Mouse (Mus musculus) v-Abl transformed pro-B cells (cell line): Measurements from ENCODE around the gene Unc119b.
"Not testable (repeated sequence)": the region's sequence is repeated elsewhere in the genome, so short reads cannot be mapped to it uniquely, and the experiment has no call there.

Experiments
- in situ Hi-C, 2 experiments: fragments of 400-800 bp; cut with MboI; formaldehyde crosslinking; loops; one replicate each; pipeline ENCODE4 v1.15.1; 2025; ENCODE audit not compliant: unreplicated experiment in 2 of 2

Gene Unc119b

GRCm38 (mm10) chr5:115100473-115100872, 34.3 kb downstream of the Unc119b start:
- in situ Hi-C loops = loop anchor here (10.0 to 25.0 kb wide), 2 partner anchors 126 to 388 kb away; partner anchors contain the start of genes Hnf1a (in 1 of the 2) and Tchp (in 1 of the 2)

DNA sequence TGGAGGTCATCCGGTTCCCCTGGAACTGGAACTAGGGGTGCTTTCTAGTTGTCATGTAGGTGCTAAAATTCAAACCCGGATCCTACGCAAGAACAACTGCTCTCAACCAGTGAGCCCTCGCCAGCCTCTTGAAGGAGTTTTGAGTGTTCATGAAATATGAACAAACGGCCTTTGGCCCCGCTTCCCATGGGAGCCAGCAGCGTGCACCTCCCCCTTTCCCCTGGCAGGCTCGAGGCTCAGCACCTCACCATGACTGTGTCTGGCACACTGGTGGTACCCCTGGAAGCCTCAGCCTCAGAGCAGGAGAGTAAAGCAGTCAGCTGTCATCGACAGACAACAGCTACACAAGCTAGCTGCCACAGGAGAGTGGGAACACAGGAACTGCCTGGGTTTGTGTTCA, 34.8 kb downstream of the Unc119b start:
- in situ Hi-C loops = loop anchor here (10.0 to 25.0 kb wide), 2 partner anchors 125 to 388 kb away; partner anchors contain the start of genes Hnf1a (in 1 of the 2) and Tchp (in 1 of the 2)

- in situ Hi-C loops = no loop called here
Observed at GRCm38 (mm10) chr5:115099530-115099929, 35.2 kb downstream of the Unc119b start.

DNA sequence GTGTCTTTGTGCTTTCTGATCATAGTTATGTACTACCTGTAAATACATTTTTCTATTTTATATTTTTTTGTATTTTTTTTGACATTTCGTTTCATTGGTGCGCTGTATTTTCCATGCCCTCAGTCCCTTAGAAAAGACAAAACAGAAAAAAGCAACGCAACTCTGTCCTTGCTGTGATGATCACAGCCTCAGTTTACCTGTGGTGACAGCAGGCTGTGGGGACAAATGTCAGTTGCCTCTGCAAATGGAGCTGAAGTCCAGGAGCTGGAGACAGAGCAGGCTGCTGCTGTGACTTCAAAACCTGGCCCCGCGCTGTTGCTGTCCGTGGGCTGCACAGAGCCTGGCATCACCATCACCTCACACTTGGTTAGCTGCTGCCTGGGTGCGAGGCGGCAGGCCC, 36.6 kb downstream of the Unc119b start, which contains the start of gene Gm10401:
Gene Gm10401 (minus strand): TSS at position 101 of the 400 bp plus-strand sequence.
- in situ Hi-C loops = no loop called here

GRCm38 (mm10) chr5:115091776-115092175, 43.0 kb downstream of the Unc119b start:
- in situ Hi-C loops = no loop called here

DNA sequence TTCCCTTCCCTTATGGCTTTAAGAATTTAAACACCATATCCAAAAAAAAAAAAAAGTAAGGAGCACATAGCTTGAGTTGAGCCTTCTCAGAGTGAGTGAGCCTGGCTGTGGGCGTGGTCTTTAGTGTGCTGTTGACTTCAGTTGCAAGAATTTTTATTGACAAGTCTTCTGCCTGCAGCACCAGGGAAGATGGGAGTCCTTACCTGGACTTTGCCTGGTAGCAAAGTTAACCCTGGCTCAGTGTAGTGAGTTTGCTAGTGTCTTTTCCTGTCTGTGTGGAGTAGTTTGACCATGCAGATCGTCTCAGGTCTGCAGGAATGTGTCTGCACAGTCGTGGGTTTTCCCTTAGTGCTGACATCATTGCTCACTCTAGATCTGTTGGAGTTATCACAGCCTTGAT, 43.8 kb downstream of the Unc119b start:
- in situ Hi-C loops = no loop called here

- in situ Hi-C loops = no loop called here
Observed at GRCm38 (mm10) chr5:115089592-115090268, 45.0 kb downstream of the Unc119b start.

DNA sequence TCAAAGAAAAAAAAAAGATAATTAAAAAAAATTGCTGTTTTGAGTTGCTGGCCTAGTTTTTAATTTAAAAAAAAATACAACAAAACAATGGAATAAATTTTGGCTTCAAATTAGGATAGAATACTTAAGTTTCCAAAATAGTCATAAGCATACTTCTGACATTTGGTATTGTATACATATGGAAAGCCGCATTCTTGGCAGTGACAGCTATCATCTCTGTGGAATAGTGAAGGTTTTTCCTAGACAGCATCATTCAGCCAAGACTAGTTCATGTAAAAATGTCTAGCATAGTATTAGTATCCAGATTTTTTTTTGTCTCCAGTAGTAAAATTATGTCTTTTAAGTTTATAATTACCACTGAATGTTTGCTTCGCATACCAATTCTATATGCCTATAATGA, 49.1 kb downstream of the Unc119b start:
- in situ Hi-C loops = no loop called here

DNA sequence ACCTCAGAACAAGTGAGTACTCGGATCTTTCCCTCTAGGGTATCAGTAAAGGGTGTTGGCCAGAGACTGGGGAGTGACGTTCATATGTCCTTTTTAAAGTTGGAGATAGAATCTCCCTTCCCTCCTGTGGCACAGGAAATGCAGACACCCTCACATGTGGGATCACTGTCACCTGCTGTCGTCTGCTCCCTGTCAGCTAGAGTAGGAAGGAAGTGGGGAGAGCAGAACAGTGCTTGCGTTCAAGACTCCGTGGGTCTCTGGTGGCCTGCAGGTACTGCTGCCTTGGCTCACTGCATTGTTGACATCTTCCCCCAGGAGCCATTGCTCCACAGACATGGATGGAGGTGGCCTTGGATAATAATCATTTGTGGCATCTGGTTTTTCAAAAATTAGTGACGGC, 51.3 kb downstream of the Unc119b start:
- in situ Hi-C loops = no loop called here

DNA sequence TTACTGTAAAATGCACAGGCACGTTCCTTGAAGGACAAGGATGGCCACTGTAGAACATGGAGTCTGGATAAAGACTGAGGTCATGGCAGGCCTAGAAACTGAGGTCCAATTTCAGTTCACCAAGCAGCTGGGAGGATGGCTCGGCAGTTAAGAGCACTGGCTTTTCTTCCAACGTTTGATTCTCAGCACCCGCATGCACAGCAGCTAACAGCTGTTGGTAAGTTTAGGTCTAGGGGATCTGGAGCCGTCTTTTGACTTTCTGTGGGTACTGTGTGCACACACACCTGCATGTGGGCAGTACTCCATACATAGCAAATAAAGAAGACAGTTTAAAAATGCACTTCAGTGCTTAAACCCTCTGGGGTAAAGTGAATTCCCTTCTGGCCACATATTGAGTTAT, 53.1 kb downstream of the Unc119b start:
- in situ Hi-C loops = no loop called here

- in situ Hi-C loops = loop anchor here (5.0 kb wide), 1 partner anchor 99 kb away; no protein-coding TSS in a partner anchor
Observed at GRCm38 (mm10) chr5:115076144-115076901, 58.5 kb downstream of the Unc119b start.

DNA sequence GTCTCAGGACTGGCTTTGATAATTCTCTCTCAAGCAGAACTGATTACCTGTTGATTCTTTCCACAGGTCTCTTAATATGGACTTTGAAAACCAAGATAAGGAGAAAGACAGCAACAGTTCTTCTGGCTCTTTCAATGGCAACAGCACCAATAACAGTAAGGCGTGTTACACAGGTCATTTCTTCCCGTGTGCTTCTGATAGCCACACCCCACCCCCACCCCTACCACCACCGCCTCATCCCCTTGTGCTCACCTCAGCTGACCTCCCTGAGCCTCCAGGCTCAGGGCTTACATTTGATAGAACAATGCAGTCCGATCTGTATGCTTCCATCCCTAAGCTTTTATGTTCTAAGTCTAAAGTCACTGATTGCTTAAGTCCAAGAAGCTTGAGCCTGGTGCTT, 60.0 kb downstream of the Unc119b start:
- in situ Hi-C loops = loop anchor here (5.0 kb wide), 1 partner anchor 97 kb away; no protein-coding TSS in a partner anchor

DNA sequence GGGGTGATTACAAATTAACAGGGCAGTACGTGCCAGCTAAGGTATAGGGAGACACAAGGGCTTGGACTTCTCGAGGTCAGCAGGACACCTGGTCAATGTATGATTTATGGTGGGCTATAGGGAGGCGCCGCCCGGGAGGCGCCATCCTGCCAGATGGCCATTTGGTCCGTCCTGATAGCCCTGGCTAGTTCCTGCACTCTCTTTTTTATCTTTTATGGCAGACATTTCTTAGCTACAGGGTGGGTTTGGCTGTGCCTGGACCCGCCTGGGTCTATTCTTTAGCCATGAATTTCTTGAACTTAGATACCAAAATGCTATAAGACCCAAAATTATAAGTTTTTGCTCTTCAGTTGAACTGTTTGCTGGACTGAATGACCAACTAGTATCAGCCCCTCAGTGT, 61.5 kb downstream of the Unc119b start:
- in situ Hi-C loops = not testable (repeated sequence)
